Mouse (Mus musculus) MEL (cell line): Measurements from ENCODE around the gene Arhgap45. TPM values are rescaled to one million over a fixed set of nuclear protein-coding genes. Genes with fewer than 3 reads are reported as not detected.

ENCODE experiments used
- DNase-seq: peaks from one replicate; pipeline ENCODE4 v3.0.0; 2011; ENCODE audit warnings: low read depth, low spot score
- H3K27ac ChIP-seq: 2 replicates; pipeline ENCODE4 v1.5.1; 2012; ENCODE audit warnings: low read depth, mild to moderate bottlenecking, control low read depth, low read length, moderate library complexity; ENCODE audit not compliant: control insufficient read depth
- H3K27me3 ChIP-seq, 2 experiments: fragments of 150-350 bp in 1 of 2; sonication (generic) in 1 of 2; 2 replicates each; pipeline ENCODE4 v1.6.1; 2012; ENCODE audit warnings: low read length in 2 of 2, mild to moderate bottlenecking in 2 of 2, improper control_type of control experiment in 1 of 2, moderate library complexity in 1 of 2; ENCODE audit not compliant: insufficient read depth in 2 of 2, control insufficient read depth in 1 of 2
- H3K36me3 ChIP-seq, 2 experiments: 2 replicates each; pipeline ENCODE4 v1.6.1; 2012 to 2014; ENCODE audit warnings: low read length in 2 of 2, improper control_type of control experiment in 1 of 2, inconsistent platforms in 1 of 2, mild to moderate bottlenecking in 1 of 2; ENCODE audit not compliant: insufficient read depth in 2 of 2, control insufficient read depth in 1 of 2
- H3K4me1 ChIP-seq, 2 experiments: fragments of 150-350 bp in 1 of 2; sonication (generic) in 1 of 2; 2 replicates each; pipeline ENCODE4 v1.6.1; 2012; ENCODE audit warnings: low read length in 2 of 2, improper control_type of control experiment in 1 of 2, mild to moderate bottlenecking in 1 of 2; ENCODE audit not compliant: insufficient read depth in 2 of 2, control insufficient read depth in 1 of 2
- H3K4me3 ChIP-seq, 2 experiments: fragments of 150-350 bp in 1 of 2; sonication (generic) in 1 of 2; 2 replicates each; pipeline ENCODE4 v1.5.1; 2012; ENCODE audit warnings: low read depth in 2 of 2, low read length in 2 of 2, mild to moderate bottlenecking in 2 of 2, moderate library complexity in 2 of 2, control low read depth in 1 of 2, improper control_type of control experiment in 1 of 2; ENCODE audit not compliant: control insufficient read depth in 1 of 2, insufficient read depth in 1 of 2
- H3K79me2 ChIP-seq: 2 replicates; pipeline ENCODE4 v1.6.1; 2012; ENCODE audit warnings: mild to moderate bottlenecking, low read length, moderate library complexity; ENCODE audit not compliant: control insufficient read depth, poor library complexity, insufficient read depth
- H3K9ac ChIP-seq: 2 replicates; pipeline ENCODE4 v1.6.1; 2012; ENCODE audit warnings: low read depth, mild to moderate bottlenecking, control low read depth, low read length, moderate library complexity; ENCODE audit not compliant: control insufficient read depth, poor library complexity, severe bottlenecking
- H3K9me3 ChIP-seq: fragments of 150-350 bp; sonication (generic); replicated peaks from 2 replicates; pipeline ENCODE4 v1.6.1; 2012; ENCODE audit warnings: mild to moderate bottlenecking, low read length, improper control_type of control experiment, moderate library complexity; ENCODE audit not compliant: insufficient read depth
- BHLHE40 ChIP-seq: IDR thresholded peaks from 2 replicates; pipeline ENCODE4 v1.6.1; 2012; ENCODE audit warnings: low read depth, mild to moderate bottlenecking, inconsistent platforms, low read length, improper control_type of control experiment, borderline replicate concordance
- CHD1 ChIP-seq: IDR thresholded peaks from 2 replicates; pipeline ENCODE4 v1.6.1; 2012; ENCODE audit warnings: low read depth, mild to moderate bottlenecking, inconsistent platforms, low read length, improper control_type of control experiment
- CHD2 ChIP-seq: IDR thresholded peaks from 2 replicates; pipeline ENCODE4 v1.6.1; 2011; ENCODE audit warnings: low read length, improper control_type of control experiment
- CTCF ChIP-seq, 3 experiments: IDR thresholded peaks in 2 of 3; conservative IDR thresholded peaks in 1 of 3; 2 replicates each; pipeline ENCODE4 v1.5.1; 2011 to 2012; ENCODE audit warnings: low read length in 3 of 3, low read depth in 2 of 3, mild to moderate bottlenecking in 2 of 3, improper control_type of control experiment in 1 of 3, inconsistent platforms in 1 of 3, mixed read lengths in 1 of 3, moderate library complexity in 1 of 3; ENCODE audit not compliant: control insufficient read depth in 1 of 3, insufficient read depth in 1 of 3, poor library complexity in 1 of 3, severe bottlenecking in 1 of 3
- E2F4 ChIP-seq: IDR thresholded peaks from 2 replicates; pipeline ENCODE4 v1.6.1; 2011; ENCODE audit warnings: low read depth, low read length, improper control_type of control experiment, borderline replicate concordance
- EP300 ChIP-seq, 2 experiments: IDR thresholded peaks; 2 replicates each; pipeline ENCODE4 v1.6.1; 2011; ENCODE audit warnings: improper control_type of control experiment in 2 of 2, low read length in 2 of 2, low read depth in 1 of 2, mild to moderate bottlenecking in 1 of 2
- ETS1 ChIP-seq: IDR thresholded peaks from 2 replicates; pipeline ENCODE4 v1.6.1; 2012; ENCODE audit warnings: low read depth, mild to moderate bottlenecking, inconsistent platforms, low read length, improper control_type of control experiment, moderate library complexity
- GABPA ChIP-seq: IDR thresholded peaks from 2 replicates; pipeline ENCODE4 v1.6.1; 2012; ENCODE audit warnings: low read depth, mild to moderate bottlenecking, inconsistent platforms, low read length, improper control_type of control experiment, moderate library complexity
- GATA1 ChIP-seq: IDR thresholded peaks from 2 replicates; pipeline ENCODE4 v1.6.1; 2011; ENCODE audit warnings: low read depth, low read length, improper control_type of control experiment
- HCFC1 ChIP-seq: IDR thresholded peaks from 2 replicates; pipeline ENCODE4 v1.6.1; 2012; ENCODE audit warnings: low read depth, mild to moderate bottlenecking, inconsistent platforms, low read length, improper control_type of control experiment, moderate library complexity
- JUND ChIP-seq: IDR thresholded peaks from 2 replicates; pipeline ENCODE4 v1.6.1; 2011; ENCODE audit warnings: low read depth, mild to moderate bottlenecking, improper control_type of control experiment, low read length
- KAT2A ChIP-seq: conservative IDR thresholded peaks from 2 replicates; pipeline ENCODE4 v1.6.1; 2012; ENCODE audit warnings: low read depth, low read length, improper control_type of control experiment, inconsistent platforms
- MAX ChIP-seq: IDR thresholded peaks from 2 replicates; pipeline ENCODE4 v1.6.1; 2011; ENCODE audit warnings: low read length, improper control_type of control experiment
- MEF2A ChIP-seq: IDR thresholded peaks from 2 replicates; pipeline ENCODE4 v1.6.1; 2014; ENCODE audit warnings: low read depth, mild to moderate bottlenecking, inconsistent platforms, low read length, improper control_type of control experiment; ENCODE audit not compliant: poor library complexity, insufficient replicate concordance, severe bottlenecking; ENCODE audit errors: extremely low read depth
- MXI1 ChIP-seq: IDR thresholded peaks from 2 replicates; pipeline ENCODE4 v1.6.1; 2011; ENCODE audit warnings: mild to moderate bottlenecking, low read depth, low read length, improper control_type of control experiment
- MYB ChIP-seq: IDR thresholded peaks from 2 replicates; pipeline ENCODE4 v1.6.1; 2011; ENCODE audit warnings: mild to moderate bottlenecking, low read depth, low read length, improper control_type of control experiment
- MYC ChIP-seq: IDR thresholded peaks from 2 replicates; pipeline ENCODE4 v1.6.1; 2011; ENCODE audit warnings: low read depth, mild to moderate bottlenecking, low read length, improper control_type of control experiment, moderate library complexity
- NELFE ChIP-seq: IDR thresholded peaks from 2 replicates; pipeline ENCODE4 v1.6.1; 2011; ENCODE audit warnings: low read depth, low read length, improper control_type of control experiment
- NRF1 ChIP-seq: IDR thresholded peaks from 2 replicates; pipeline ENCODE4 v1.6.1; 2014; ENCODE audit warnings: low read depth, mild to moderate bottlenecking, inconsistent platforms, low read length, improper control_type of control experiment, moderate library complexity; ENCODE audit not compliant: poor library complexity, insufficient read depth, severe bottlenecking
- POLR2AphosphoS2 ChIP-seq: IDR thresholded peaks from 2 replicates; pipeline ENCODE4 v1.6.1; 2011; ENCODE audit warnings: low read length, improper control_type of control experiment
- POLR2AphosphoS5 ChIP-seq: IDR thresholded peaks from 2 replicates; pipeline ENCODE4 v1.6.1; 2012; ENCODE audit warnings: low read depth, borderline replicate concordance, mild to moderate bottlenecking, inconsistent platforms, low read length, moderate library complexity, mixed read lengths
- RAD21 ChIP-seq: IDR thresholded peaks from 2 replicates; pipeline ENCODE4 v1.6.1; 2011; ENCODE audit warnings: mild to moderate bottlenecking, low read depth, low read length, improper control_type of control experiment
- RCOR1 ChIP-seq: IDR thresholded peaks from 2 replicates; pipeline ENCODE4 v1.6.1; 2012; ENCODE audit warnings: low read depth, mild to moderate bottlenecking, inconsistent platforms, low read length, improper control_type of control experiment
- SIN3A ChIP-seq: IDR thresholded peaks from 2 replicates; pipeline ENCODE4 v1.6.1; 2012; ENCODE audit warnings: low read length, improper control_type of control experiment, inconsistent platforms
- SMC3 ChIP-seq: IDR thresholded peaks from 2 replicates; pipeline ENCODE4 v1.6.1; 2011; ENCODE audit warnings: low read depth, low read length, improper control_type of control experiment
- TCF12 ChIP-seq: IDR thresholded peaks from 2 replicates; pipeline ENCODE4 v1.6.1; 2014; ENCODE audit warnings: low read depth, mild to moderate bottlenecking, inconsistent platforms, low read length, improper control_type of control experiment, moderate library complexity
- UBTF ChIP-seq: IDR thresholded peaks from 2 replicates; pipeline ENCODE4 v1.6.1; 2012; ENCODE audit warnings: low read depth, mild to moderate bottlenecking, inconsistent platforms, low read length, improper control_type of control experiment, moderate library complexity, borderline replicate concordance; ENCODE audit not compliant: insufficient read depth
- USF1 ChIP-seq: IDR thresholded peaks from 2 replicates; pipeline ENCODE4 v1.6.1; 2014; ENCODE audit warnings: low read depth, mild to moderate bottlenecking, inconsistent platforms, low read length, improper control_type of control experiment, moderate library complexity
- USF2 ChIP-seq, 2 experiments: IDR thresholded peaks; 2 replicates each; pipeline ENCODE4 v1.6.1; 2011 to 2012; ENCODE audit warnings: improper control_type of control experiment in 2 of 2, low read length in 2 of 2, borderline replicate concordance in 1 of 2, inconsistent platforms in 1 of 2, low read depth in 1 of 2, mild to moderate bottlenecking in 1 of 2; ENCODE audit not compliant: insufficient read depth in 1 of 2
- ZC3H11A ChIP-seq: IDR thresholded peaks from 2 replicates; pipeline ENCODE4 v1.6.1; 2012; ENCODE audit warnings: low read depth, mild to moderate bottlenecking, inconsistent platforms, low read length, improper control_type of control experiment
- ZKSCAN1 ChIP-seq: IDR thresholded peaks from 2 replicates; pipeline ENCODE4 v1.6.1; 2012; ENCODE audit warnings: low read depth, mild to moderate bottlenecking, inconsistent platforms, low read length, improper control_type of control experiment, moderate library complexity
- polyA plus RNA-seq, 2 experiments: library from polyadenylated mRNA; stranded (reverse) in 1 of 2; unstranded in 1 of 2; fragments of >175 nt in 1 of 2; fragments of >200 nt in 1 of 2; gene quantifications; 2 replicates each; pipeline versions ENCODE4 v1.2.1 to v1.2.4; 2012; ENCODE audit warnings: low replicate concordance in 2 of 2, low read depth in 1 of 2; ENCODE audit not compliant: insufficient read length in 2 of 2, insufficient read depth in 1 of 2, missing spikeins in 1 of 2
- total RNA-seq: library from RNA; depleted of rRNA; stranded (reverse); fragments of 300-350 nt; gene quantifications from 2 replicates; pipeline ENCODE4 v1.2.3, GENCODE M21; 2012

Arhgap45 gene
- total and polyA plus RNA-seq, 3 experiments: 26.2 to 53.6 TPM; not detected in 1

DNA sequence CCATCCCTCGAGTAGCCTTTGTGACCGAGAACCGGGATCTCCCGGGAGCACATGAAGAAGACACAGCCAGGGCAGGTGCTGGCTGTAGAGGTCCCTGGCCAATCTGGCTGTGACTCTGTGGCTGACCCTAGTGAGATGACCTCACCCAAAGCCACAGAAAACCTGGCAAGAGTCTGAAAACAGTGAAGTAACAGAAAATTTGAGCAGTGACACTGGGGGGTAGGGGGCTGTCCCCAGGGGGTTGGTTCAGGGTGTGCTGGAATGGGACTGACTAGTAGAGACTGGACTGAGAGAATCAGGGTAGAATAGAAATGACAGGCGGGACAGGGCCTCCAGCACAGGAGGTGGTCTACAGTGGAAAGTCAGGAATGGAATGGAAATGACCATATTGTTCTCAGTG, 33.2 kb upstream of the Arhgap45 start:
- peaks cover 0 to 11% of the 10 kb centered on the region in 2 experiments; a peak in 2 of 4 replicates for H3K4me1 ChIP-seq
- no peaks in the 10 kb centered on the region for H3K9me3 ChIP-seq
- DNase-seq: peak; percentile 47
- peak overlapping the region; percentile 77 to 85 for H3K4me3 ChIP-seq
- H3K27ac ChIP-seq: peak overlapping the region; percentile 77
- peaks cover 0 to 5% of the 10 kb centered on the region in 2 experiments; a peak in 3 of 4 replicates for H3K36me3 ChIP-seq
- H3K9ac ChIP-seq: peak overlapping the region; percentile 85
- H3K79me2 ChIP-seq: peaks cover 30% of the 10 kb centered on the region
- no peaks in the 10 kb centered on the region for H3K27me3 ChIP-seq
- TF ChIP-seq NELFE: no peak
- TF ChIP-seq, all 39 proteins: peak for 0

DNA sequence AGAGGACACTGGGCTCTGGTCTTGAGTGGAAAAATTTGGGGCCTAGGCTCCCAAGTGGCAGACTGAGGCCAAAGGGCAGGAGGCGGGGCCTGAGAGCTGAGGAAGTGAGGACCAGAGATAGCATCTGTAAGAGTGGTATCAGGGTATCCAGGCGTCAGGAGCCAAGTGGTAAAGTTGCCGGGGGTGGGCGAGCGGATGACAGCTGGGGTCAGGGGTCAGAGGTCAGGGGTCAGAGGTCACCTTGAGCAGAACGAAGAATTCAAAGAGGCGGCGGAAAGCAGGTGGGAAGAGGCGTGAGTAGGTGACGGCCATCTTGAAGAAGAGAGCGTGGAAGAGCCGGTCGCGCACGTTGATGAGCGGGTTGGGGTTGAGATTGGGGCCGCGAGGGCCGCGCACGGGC, 32.8 kb upstream of the Arhgap45 start:
- Histone ChIP-seq H3K27me3 (no peaks in the 10 kb centered on the region), H3K36me3 (peaks cover 0 to 5% of the 10 kb centered on the region in 2 experiments; a peak in 2 of 4 replicates), H3K27ac (peak overlapping the region; percentile 77), H3K4me1 (peaks cover 0 to 11% of the 10 kb centered on the region in 2 experiments; a peak in 2 of 4 replicates), H3K9me3 (no peaks in the 10 kb centered on the region), H3K4me3 (peak overlapping the region; percentile 77 to 85), H3K79me2 (peaks cover 30% of the 10 kb centered on the region), H3K9ac (peak overlapping the region; percentile 85)
- DNase-seq: peak; percentile 69
- no peak for TF ChIP-seq KAT2A
- no peak for TF ChIP-seq CTCF (IDR thresholded peaks at IDR 0.05 in 2 of 3, conservative IDR thresholded peaks at IDR 0.05 in 1 of 3; ENCODE audit: control insufficient read depth in 1 of 3, insufficient read depth in 1 of 3, low read depth in 2 of 3, low read length in 3 of 3, poor library complexity in 1 of 3, severe bottlenecking in 1 of 3)
- peak; percentile 67 for TF ChIP-seq GATA1
- TF ChIP-seq POLR2AphosphoS5: no peak
- TF ChIP-seq USF2 (IDR thresholded peaks at IDR 0.05; ENCODE audit: borderline replicate concordance in 1 of 2, insufficient read depth in 1 of 2, low read depth in 1 of 2, low read length in 2 of 2): no peak
- TF ChIP-seq TCF12: peak; percentile 54; the same call in 1 of the 2 replicates
- no peak for TF ChIP-seq ZKSCAN1
- TF ChIP-seq CHD2: peak; percentile 80
- TF ChIP-seq MAX: peak; percentile 25; the same call in 1 of the 2 replicates
- no peak for TF ChIP-seq UBTF
- TF ChIP-seq EP300 (IDR thresholded peaks at IDR 0.05; ENCODE audit: low read depth in 1 of 2, low read length in 2 of 2): peak in 1 of 2 experiments; percentile 57; a peak in 3 of 4 replicates
- peak; percentile 75 for TF ChIP-seq HCFC1
- TF ChIP-seq MYB: no peak
- TF ChIP-seq CHD1: no peak
- no peak for TF ChIP-seq JUND
- TF ChIP-seq SMC3: no peak
- TF ChIP-seq USF1: no peak
- 0 out of 2 replicates have a peak, but pooled peaks have one; percentile 37 for TF ChIP-seq ETS1
- no peak for TF ChIP-seq E2F4
- TF ChIP-seq GABPA: no peak
- no peak for TF ChIP-seq NRF1
- TF ChIP-seq MXI1: no peak
- TF ChIP-seq MEF2A: no peak
- TF ChIP-seq ZC3H11A: no peak
- no peak for TF ChIP-seq POLR2AphosphoS2
- no peak for TF ChIP-seq BHLHE40
- no peak; the same call in 1 of the 2 replicates for TF ChIP-seq SIN3A
- TF ChIP-seq RCOR1: no peak
- no peak for TF ChIP-seq MYC
- no peak for TF ChIP-seq RAD21
